Mouse (Mus musculus): ENCODE results near the gene Clspn.

DNA sequence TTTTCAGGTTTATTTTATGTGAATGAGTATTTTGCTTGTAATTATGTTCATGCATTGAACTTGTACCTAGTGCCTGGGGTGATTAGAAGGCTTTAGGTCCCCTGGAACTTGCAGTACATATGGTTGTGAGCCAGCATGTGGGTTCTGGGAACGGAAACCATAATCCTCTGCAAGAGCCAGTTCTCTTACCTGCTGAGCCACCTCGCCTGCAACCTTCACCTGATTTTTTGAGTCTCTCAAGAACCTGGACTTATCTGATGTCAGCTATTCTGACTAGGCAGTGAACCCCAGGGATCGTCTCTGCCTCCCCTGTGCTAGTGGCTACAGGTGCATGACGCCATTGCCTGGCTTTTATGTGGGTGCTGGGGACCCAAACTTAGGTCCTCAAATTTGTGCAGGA is 49.0 kb downstream of the Clspn start:
- no peak for TF ChIP-seq CTCF (IDR thresholded peaks at IDR 0.05; ENCODE audit: control insufficient read depth, insufficient read depth, insufficient read length)
- no peak for TF ChIP-seq MAX (IDR thresholded peaks at IDR 0.05)
- TF ChIP-seq CEBPB (IDR thresholded peaks at IDR 0.05; ENCODE audit: low read depth), result no peak
- no peak for TF ChIP-seq FOSL1 (IDR thresholded peaks at IDR 0.05; ENCODE audit: insufficient read depth, low read length, poor library complexity, severe bottlenecking)
- no peak for TF ChIP-seq USF1 (IDR thresholded peaks at IDR 0.05; ENCODE audit: low read depth)
- TF ChIP-seq MYOG (IDR thresholded peaks at IDR 0.05; ENCODE audit: control insufficient read depth, extremely low read depth, insufficient read length), result no peak
- no peak for TF ChIP-seq MYOD1 (IDR thresholded peaks at IDR 0.05; ENCODE audit: control insufficient read depth, insufficient read length, low read depth)
